Mouse (Mus musculus): ENCODE measurements at regions not wholly inside any gene's neighbourhood (a gene's known extent, or its start where the extent isn't known, plus 50 kb on each side); places are given as distances from the start of the nearest gene placed in this dataset.

DNA sequence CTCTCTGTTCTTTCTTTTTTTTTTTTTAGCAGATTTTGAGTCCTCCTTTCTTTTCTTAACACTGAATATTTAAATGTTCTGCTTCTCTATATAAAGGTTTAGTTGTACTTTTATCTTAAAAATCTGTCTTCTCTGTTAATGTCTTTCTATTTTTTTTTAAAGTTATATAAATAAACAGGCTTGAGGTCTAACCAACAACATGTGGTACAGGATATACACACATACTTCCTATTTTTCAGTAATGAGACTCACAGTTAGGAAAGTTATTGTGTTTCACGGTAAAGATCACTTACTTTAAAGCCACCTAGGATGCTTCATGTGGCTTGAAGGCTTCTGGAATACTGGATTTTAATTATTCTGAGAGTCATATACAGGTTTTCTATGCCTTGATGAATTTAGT is 518.9 kb upstream of the Cited2 start:
- DNase-seq: no peak

DNA sequence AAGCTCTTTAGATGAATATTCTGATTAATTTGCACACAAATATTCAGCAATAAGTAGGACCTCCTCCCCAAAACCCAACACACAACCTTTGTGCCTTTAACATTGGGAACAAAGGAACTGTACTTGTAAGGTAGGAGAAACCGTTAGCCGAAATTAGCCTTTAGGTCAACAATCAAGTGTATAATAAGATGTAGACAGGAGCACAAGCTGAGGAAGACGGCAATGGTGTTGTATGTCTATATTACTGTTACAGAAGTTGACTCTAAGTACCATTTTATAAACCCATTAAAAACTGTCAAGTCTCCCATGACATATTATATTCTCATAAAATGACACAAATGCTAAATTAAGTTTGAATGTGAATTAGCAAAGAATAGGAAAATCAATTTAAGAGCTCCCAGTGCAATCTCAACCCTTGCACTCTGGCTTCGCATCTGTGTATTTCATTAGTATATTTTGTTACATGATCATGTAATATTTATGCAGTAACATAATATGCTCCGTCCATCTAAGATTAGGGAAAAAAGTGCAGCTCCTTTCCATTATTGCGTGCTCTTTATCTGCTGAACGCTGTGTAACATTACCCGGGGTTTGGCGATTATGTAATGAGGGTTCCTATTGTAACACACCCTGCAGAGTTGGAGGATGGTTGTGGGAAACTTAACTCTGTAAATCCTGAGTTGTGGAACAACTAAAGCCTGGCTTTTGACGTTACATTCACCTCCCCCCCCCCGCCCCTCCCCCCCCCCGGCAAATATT is 510.3 kb upstream of the Cited2 start:
- DNase-seq: no peak

DNA sequence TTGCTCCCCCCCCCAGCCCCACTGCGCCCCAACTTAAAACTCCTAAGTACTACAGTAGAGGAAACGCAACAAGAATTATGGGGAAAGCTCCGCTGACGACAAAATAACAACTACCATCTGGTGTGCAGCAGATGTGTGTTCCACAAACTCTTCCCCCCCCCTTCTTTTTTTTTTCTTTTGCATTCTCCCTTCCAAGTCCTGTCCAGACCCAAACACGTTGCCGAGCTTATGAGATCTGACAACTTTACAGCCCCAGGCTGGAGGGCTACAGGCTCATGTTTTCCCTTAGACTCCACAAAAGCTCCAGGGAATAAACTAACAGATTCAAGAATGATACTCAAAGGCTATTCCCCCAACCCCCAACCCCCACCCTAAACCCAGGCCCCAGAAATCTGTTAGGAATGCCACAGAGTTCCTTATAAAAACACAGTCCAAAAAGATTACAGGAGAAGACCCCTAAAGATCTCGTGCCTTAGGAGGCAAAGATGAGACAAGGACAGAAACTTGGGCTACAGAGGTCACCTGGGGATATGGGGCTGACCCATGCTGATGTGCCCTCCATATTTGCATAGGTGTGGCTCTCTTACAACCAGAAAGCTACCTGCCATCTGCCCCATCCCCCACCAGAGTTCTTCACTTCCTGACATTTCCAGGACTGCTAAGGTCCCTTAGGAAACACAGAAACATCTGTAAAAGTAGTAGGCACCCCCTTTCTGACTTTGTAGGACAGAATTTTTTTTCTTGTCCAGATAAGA is 509.5 kb upstream of the Cited2 start:
- DNase-seq: no peak

DNA sequence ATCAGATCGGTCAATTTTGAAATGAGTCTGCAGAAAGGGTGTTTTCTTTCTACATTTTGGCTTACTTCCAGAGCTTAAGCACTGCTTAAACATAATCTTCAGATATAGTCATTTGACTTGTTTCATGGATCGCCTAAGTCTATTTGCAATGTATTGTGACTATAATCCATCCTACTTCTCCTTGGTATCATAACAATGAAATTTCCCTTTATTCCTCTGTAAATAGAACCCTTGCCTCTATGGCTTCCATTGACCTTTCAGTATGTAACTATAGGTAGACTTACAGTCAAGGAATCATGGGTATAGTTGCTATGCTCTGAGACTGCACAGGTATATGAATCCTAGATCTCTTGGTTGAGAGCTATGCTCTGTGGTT is 509.0 kb upstream of the Cited2 start:
- no peak for DNase-seq

DNA sequence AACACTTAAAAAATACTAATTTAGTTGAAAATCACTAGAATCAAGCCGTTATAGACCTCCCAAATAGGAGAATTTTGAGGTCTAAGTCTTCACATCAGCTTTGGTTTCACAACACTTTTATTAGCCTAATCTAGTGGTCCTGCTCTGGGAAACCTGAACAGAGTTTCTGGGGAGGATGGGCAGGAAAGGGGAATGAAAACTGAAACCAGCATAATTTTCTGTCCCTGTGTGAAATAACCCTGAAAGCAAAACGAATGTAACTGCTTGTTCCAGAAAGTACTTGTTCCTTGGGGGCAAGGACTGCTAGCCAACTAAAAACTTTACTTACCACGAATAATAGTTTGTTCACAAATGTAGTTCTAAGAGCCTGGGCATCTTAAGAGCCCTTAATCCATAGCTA is 508.0 kb upstream of the Cited2 start:
- DNase-seq: no peak

DNA sequence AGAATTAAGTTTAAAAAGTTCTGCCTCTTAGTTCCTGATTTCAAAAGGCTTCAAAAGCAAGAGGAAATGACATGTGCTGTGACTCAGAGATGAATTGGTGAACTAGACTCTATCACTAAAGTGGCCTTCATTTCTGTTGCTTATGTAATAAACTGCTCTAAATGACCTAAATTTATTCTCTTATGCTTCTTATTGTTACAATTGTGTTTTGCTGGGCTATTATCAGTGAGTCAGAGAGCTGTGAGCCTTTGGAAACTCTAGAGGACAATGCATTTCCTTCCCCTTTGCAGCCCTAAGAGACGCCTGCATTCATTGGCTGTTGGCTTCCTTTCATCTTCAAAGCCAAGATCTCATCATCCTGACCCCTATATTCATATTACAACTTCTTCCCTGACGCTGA is 501.5 kb upstream of the Cited2 start:
- DNase-seq: no peak

DNA sequence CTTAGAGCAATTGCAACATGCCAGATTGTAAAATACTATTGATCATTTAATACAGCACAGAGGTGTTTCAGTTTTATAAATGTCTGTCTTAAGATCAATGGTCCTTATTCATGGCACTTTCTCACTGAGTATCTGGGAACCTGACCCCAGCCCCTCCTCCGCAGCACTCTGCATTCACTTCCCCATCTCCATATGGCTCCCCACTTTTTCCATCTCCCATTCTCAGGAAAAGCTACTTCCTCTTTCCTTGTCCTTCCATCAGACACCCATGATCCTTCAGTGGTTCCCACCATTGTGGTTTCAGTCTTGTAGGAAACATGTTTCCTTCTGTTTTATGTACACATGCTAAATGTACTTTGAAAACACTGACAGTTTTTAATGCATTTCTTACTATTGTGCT is 497.3 kb upstream of the Cited2 start:
- no peak for DNase-seq

DNA sequence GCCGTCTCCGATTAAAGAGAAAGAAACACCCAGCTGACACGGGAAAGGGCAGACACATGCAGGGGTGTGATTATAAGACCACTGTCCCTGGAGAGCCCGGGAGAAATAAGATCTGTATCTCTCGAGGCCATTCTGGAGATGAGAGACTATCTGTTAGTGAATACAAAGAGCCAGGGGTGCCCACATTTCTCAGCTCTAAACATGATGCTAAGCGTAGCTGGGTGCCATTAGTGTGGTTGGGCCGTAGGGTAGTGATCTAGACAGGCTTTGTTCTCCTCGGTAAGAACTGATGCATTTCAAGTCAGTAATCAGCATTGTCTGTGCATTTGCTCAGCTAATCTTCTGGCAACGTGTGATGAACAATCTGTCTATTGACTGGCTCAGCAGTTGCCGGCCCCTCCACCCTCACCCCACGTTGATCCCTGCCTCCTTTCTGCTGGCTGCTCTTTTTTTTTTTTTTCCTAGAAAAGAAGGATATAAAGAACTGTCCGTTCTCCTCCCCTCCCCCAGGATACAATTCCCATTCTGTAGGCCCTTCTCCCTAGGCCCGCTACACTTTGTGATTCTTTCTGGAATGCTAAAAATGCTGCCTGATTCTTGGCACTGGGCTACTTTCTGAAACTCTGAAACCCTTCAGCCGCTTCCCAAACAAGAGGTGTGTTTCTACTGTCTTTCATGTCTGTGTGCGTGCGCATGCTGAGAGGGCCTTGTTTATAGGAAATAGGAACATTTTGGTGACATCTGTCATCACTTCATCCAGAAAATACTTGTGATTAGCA is 492.8 kb upstream of the Cited2 start:
- DNase-seq: no peak

DNA sequence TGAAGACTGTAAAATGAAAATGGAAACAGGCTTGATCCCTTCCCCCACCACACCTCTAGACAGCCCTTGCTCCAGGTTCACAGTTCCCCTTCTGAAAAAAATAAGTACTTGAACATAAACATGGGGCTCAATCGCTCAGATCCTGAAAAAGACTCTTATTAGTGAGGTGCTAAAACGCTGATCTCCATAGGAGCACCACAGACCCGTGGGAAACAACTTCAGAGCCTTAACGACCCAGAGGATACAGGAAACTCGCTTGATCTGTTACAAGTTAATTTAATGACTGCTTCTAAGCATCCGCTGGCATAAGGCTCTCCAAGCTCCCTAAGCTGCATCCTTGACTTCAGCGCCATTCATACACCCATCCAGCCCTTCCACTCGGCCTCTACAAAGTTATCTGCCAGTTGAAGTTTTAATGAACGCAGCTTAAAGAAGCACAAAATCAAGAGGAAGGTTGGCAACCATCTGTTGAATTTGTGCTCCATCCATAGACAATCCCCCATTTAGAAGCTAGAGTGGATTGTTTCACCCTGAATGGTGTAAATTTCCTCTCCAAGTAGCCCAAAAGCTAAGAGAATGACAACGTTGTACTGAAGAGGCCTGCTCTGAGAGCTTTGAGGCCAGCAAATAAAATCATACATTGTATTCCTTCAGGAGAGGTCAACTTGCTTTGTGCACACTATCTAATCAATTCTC is 486.9 kb upstream of the Cited2 start:
- no peak for DNase-seq

DNA sequence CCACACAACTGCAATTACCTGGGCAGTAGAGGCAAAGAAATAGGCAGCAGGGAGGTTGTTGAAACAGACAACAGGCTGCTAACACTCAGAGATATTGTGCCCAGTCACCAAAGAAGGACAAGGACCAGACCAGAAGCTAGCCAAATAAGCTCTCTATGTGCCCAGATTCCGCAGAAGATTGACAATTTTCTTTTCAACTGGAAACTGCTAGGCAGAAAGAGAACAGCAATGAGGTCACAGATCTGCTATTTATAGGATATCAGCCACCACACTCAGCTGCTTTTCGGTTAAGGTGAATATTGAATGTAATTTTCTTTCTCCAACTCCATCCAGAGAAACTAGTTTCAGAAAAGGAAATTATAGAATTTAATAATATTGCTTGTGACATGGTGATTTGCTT is 486.3 kb upstream of the Cited2 start:
- no peak for DNase-seq

DNA sequence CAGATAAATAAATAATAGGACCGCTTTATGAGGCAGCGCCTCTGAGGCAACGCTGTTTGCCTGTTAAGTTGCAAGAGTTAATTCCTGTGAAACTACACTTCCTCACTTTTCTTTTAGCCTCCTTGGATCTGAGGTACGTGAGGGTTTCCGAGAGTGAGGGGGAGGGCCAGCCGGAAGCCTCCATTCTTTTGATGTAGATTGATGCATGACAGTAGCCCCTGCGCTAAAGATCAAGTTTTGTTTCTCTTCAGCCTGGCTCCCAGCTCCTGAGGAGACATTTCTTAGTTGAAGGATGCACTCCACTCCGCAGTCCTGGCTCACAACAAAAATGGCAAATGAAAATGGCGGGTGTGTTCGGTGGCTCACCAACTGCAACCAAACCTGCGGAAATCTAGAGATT is 485.6 kb upstream of the Cited2 start:
- no peak for DNase-seq

DNA sequence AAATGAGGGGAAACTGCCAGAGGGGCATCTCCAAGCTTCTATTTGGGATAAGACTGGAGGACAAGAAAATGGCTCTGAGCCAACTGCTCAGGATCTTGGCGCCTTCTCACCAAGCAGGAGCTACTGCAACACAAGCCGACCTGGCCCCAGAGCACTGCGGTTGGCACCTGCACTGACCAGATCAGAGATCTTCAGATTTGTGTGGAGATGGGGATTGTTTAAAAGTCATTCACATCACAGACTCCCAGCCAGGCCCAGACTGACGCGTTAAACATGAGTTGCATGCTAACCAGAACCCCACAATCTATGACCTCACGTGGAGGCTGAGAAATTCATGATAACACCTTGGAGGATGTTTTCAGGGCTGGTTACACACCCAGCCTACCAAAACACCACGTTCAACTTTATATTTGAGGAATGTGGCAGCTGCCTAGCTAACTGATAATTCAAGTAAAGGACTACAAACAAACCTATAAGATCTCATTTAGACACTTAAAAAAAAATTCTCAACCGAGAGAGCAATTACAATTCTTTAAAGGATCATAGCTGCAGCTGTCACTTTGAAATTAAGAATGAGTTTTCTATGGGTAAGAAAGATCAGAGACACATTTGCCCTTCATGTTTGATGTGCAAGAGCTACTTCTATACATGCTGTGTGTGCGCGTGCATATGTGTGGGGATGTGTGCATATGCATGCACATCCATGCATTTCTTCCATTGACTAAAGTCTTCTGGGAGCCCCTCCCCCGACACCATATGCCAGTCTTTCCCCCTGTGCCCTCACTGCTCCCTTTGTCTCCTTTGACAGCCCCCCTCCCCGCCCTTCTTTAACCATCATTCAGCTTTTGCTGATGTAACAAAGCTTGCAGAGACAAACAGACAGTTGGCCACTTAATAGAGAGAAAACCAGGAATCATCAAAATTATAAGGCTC is 484.8 kb upstream of the Cited2 start:
- DNase-seq: no peak

DNA sequence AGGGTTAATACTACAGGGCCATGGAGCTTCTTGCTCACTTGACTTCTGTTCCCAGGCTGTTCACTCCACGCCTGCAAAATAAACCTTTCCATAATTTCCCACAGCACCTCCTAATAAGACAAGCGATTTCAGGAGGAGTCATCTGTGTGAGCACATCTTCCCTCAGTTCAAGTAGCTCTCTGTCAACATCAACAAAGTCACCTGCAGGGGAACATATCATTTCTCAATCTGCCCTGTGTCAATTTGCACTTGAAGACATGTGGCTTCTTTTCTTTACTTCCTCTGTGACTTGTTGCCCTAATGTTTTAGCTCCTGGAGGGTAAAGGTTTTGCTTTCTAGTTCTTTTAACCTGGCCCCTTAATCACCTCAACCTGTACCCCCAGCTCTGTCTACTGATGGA is 474.7 kb upstream of the Cited2 start:
- DNase-seq: no peak

DNA sequence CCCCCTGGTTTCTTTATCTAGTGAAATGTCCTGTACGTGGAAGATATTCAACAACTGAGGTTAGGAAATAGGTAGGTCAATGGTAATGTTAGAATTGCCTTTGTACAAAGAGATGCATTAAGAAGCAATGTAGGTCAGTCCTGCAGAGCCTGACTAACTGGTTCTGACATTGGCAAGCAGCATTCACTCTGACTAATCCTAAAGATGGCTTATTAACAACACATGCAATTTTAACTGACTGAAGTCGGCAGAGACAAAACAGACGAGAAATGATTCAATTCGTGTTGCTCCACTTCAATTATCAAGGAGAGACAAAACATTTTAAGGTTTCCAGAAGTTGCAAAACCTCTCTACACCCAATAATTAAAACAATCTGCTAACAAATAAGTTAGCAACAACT is 470.0 kb upstream of the Cited2 start:
- peak in 1 of 2 experiments; percentile 12 for DNase-seq

DNA sequence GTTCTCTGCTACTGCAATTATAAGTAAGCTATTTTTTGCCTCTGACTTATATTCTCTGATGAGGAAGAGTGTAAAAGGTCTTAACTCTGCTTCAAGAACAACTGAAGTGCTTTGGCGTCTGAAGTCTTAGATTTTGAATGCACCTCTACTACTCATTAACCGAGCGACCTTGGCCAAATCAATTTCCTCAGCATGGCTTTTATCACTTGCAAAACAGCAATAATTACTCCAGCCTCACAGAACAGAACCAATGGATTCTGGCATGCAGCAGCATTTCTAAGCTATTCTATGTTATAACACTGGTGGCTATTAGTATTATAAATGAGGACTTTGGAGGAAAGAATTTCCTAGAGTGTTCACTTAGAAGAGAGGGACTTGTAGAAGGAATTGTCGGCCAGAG is 462.9 kb upstream of the Cited2 start:
- DNase-seq: no peak

DNA sequence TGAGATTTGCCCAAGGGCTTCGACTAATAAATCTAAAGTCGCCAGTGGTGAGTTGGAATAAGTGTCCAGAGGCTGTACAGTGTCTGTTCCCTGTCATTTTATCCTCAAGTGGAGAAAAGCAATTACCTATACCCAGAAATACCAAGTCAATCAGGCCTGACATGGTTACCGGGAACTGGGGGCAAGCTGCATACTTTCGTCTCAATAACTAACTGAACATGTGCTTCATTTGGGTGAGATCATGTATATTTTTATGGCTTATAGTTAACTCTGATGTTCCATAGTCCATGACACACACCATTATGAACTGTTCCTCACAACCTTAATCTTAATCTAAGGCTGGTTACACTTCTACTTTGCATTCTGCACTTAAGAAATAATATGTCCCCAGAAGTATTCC is 462.4 kb upstream of the Cited2 start:
- no peak for DNase-seq

DNA sequence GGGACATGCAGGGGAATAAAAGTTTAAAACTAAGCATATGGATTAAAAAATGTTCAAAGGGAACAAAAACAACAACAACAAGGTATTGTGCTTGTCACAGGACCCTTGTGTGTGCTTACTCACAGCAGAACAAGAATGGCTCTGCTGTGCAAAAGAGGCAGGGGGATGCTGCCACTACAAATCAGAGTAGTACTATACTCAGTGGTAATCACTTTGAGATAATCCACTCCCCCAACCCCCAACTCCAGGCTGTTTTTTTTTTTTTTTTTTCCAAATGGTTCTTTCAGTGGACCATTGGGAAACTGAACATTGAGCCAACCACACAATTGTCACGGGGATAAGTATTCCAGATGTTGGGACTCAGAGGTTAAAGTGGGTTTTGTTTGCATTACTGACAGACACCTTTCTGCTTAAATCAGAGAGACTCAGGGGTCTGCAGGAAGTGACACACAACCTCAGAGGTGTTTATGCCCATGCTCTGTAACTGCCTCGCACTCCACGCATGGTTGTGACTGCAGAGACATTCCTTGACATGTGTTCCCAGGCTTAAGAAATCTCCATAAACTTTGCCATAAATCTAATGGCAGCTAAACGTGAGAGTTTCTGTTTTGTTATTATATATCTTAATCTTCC is 461.7 kb upstream of the Cited2 start:
- DNase-seq: no peak

DNA sequence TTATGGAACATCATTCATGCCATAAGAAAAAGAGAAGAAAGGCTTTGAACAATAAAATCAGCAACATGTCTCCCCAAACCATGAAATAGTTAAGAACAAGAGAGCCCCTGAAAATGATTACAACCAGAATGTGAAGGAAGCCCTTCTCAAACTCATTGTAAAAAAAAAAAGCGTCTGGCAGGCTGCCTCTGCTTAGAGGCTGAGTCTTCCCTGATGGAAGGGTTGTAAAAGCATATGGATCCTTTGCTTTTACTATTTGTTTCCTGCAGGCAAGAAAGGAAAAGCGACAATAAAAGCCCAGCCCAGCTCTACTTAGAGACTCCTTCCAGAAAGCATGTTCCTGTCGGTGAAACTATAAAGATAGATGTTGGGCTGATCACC is 461.2 kb upstream of the Cited2 start:
- DNase-seq: no peak

DNA sequence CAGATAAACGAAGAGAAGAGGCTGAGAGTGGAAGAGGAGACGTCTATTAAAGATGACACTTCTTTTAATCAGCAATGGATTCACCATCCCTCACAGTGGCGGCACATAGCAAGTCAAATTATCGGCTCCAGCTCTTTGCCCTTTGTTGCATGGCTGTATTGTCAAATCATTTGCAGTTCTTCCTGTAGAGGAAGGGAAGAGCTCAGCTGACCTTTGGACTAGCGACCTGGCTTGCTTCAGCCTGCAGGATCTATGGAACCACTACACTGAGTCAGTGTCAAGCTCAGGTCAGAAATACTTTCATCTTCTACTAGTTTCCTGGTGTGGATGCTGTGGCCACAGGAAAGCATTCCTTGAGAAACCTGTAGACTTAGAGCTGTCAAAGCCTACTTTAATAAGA is 450.4 kb upstream of the Cited2 start:
- no peak for DNase-seq

DNA sequence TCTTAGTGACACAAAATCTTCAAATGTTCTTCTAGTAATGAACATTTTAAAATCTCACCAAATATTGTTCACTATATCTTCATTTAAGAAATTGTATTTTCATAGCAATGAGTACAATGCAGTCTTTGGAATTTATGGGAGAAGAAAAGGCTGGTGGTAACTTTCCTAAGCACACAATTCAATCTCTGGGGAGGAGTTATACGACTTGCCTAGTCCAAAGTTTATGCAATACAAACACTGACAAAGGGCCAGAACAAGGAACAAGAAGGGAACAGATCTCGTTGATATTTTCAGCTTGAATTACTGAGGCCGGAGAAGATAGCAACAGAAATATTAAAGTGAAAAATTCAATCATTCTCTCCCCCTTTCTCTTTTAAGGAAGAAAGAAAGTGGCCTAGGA is 449.2 kb upstream of the Cited2 start:
- no peak for DNase-seq

DNA sequence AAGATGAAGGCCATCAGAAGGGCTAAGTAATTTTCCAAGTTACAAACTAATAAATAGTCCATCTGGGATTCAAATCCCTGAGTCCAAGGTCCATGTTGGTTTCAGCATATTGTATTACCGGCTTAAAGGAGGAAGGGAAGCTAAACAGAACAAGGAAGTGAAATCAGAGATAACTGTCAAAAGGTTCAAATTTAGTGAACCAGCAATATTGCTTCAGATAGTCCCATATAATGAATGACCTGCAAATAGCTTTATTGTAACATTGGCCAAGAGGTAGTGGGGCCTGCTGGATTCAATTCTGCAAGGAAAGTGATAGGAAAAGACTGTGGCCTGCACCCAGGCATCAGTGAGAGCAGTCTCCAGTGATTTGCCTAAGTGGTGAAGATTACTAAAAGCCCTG is 447.8 kb upstream of the Cited2 start:
- no peak for DNase-seq

DNA sequence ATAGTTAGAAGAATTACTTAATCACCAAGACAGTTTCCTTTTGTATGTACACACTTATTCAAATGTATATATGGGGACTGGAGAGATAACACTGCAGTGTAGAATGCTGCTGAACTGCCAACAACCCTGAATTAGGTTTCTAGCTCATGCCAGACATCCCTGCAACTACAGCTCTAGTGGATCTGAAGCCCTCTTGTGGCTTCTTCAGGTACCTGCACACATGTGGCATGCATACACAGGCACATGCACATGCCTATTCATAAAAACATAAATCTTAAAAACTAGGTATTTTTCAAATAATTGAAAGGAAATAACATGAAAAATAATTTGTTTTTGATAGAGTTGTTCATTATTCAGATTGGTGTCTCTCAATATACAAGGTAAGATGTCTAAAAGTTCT is 445.1 kb upstream of the Cited2 start:
- DNase-seq: no peak
